Mouse (Mus musculus) liver, postnatal 0 days (tissue): ENCODE measurements at regions not wholly inside any gene's neighbourhood (a gene's known extent, or its start where the extent isn't known, plus 50 kb on each side); places are given as distances from the start of the nearest gene placed in this dataset.

ENCODE experiments used
- CTCF ChIP-seq: sonication (generic); IDR thresholded peaks from 2 replicates; pipeline ENCODE4 v1.5.1; 2016; ENCODE audit warnings: antibody characterized with exemption, low read depth
- EP300 ChIP-seq: IDR thresholded peaks from 2 replicates; pipeline ENCODE4 v1.6.1; 2016; ENCODE audit warnings: antibody characterized with exemption, low read depth, mild to moderate bottlenecking

- TF ChIP-seq CTCF (no peak), EP300 (no peak)
These were observed 133.6 kb upstream of the Klf7 start for GRCm38 (mm10) chr1:64255554-64256295.
